Mouse (Mus musculus) neural tube, embryonic 14.5 days (tissue): ENCODE measurements around the gene Fbn1. TPM values are rescaled to one million over a fixed set of nuclear protein-coding genes. Genes with fewer than 3 reads are reported as not detected.

ENCODE experiments used
- ATAC-seq: fragments of 200-750 bp; cut with Nextera tagmentation; 2 replicates; pipeline ENCODE4 v1.8.0; 2017; ENCODE audit warnings: low read depth, mild to moderate bottlenecking, moderate TSS enrichment, moderate library complexity
- H3K27ac ChIP-seq: fragments of 300-500 bp; sonication (generic); 2 replicates; pipeline ENCODE4 v1.5.1; 2014; ENCODE audit warnings: low read depth, mild to moderate bottlenecking, control low read depth, low read length, moderate library complexity, mixed read lengths
- H3K27me3 ChIP-seq: fragments of 300-500 bp; sonication (generic); 2 replicates; pipeline ENCODE4 v1.6.1; 2014; ENCODE audit warnings: low read length; ENCODE audit not compliant: control insufficient read depth, insufficient read depth
- H3K36me3 ChIP-seq: fragments of 300-500 bp; sonication (generic); 2 replicates; pipeline ENCODE4 v1.6.1; 2014; ENCODE audit warnings: low read length, mixed read lengths; ENCODE audit not compliant: control insufficient read depth, insufficient read depth
- H3K4me1 ChIP-seq: fragments of 300-500 bp; sonication (generic); 2 replicates; pipeline ENCODE4 v1.6.1; 2014; ENCODE audit warnings: low read length; ENCODE audit not compliant: control insufficient read depth, insufficient read depth
- H3K4me2 ChIP-seq: fragments of 300-500 bp; sonication (generic); 2 replicates; pipeline ENCODE4 v1.6.1; 2014; ENCODE audit warnings: mild to moderate bottlenecking, low read depth, low read length, control low read depth
- H3K4me3 ChIP-seq: fragments of 300-500 bp; sonication (generic); 2 replicates; pipeline ENCODE4 v1.5.1; 2014; ENCODE audit warnings: low read depth, low read length, control low read depth, mixed read lengths
- H3K9ac ChIP-seq: fragments of 300-500 bp; sonication (generic); replicated peaks from 2 replicates; pipeline ENCODE4 v1.6.1; 2014; ENCODE audit warnings: low read depth, mild to moderate bottlenecking, control low read depth, low read length, mixed read lengths
- H3K9me3 ChIP-seq: fragments of 300-500 bp; sonication (generic); 2 replicates; pipeline ENCODE4 v1.6.1; 2016; ENCODE audit warnings: low read length; ENCODE audit not compliant: control insufficient read depth
- WGBS: fragments of 180-500 bp; shearing (Covaris S2); extraction: QIAGEN DNeasy Blood & Tissue Kit; methylation state at CpG from one replicate; pipeline ENCODE4 v1.1.7; 2014; 5-methylcytosine and 5-hydroxymethylcytosine counted together
- polyA plus RNA-seq: library from polyadenylated mRNA; unstranded; fragments of >200 nt; fragmentation: Nextera tagmentation; extraction: Ambion mirVana; gene quantifications from 2 replicates; pipeline ENCODE4 v1.2.1, GENCODE M21; 2014

Fbn1 gene
- polyA plus RNA-seq, 1 experiment from 2014 or later: 1.8 TPM

DNA sequence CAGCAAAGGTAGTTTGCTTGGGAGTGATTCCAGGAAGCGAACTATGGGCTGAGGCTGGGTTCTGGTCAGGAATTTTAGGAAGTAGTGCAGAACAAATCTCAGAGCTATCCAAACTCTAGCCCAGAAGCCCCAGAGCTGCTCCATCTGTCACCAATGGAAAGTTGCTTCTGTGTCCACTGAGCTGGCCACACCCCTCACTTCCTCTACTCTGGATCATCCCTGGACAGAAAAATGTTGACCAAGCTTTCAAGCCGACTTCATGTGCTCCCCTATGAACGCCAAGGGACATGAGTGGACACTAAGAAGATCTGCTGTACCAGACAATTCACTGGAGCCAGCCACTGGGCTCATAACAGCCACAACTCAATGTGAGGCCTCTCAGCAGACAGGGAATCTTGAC lies 31.6 kb downstream of the Fbn1 start:
- no peak for ATAC-seq
- Histone ChIP-seq H3K4me1 (no peaks in the 10 kb centered on the region), H3K4me3 (no peak overlapping the region), H3K27me3 (no peaks in the 10 kb centered on the region), H3K36me3 (no peaks in the 10 kb centered on the region), H3K9ac (no peak overlapping the region), H3K4me2 (no peak overlapping the region), H3K9me3 (no peaks in the 10 kb centered on the region), H3K27ac (no peak overlapping the region)
- 91% methylated on average over 3 of the region's 3 CpGs for WGBS

DNA sequence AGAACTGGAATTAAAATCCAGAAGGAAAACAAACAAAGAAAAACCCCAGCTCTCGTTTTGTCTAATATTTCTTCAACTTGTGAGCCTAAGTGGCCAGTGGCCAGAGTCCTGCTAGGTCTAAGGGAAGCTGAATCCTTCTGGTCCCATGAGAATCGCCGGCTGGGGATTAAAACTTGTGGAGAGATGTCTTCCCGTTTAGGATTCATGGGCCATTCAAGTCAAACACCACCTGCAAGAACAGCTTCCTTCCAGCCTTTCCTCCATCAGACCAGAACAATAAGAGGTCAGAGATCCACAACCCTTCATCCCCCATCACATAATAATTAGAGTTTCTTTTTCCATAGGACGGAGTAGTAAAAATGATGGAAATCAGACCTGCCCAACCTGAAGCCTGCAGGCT lies 33.1 kb downstream of the Fbn1 start:
- H3K4me2 ChIP-seq: no peak overlapping the region
- no peak overlapping the region for H3K4me3 ChIP-seq
- H3K9me3 ChIP-seq: no peaks in the 10 kb centered on the region
- H3K27me3 ChIP-seq: no peaks in the 10 kb centered on the region
- H3K4me1 ChIP-seq: no peaks in the 10 kb centered on the region
- no peak overlapping the region for H3K27ac ChIP-seq
- no peak overlapping the region for H3K9ac ChIP-seq
- ATAC-seq: no peak
- 81% methylated on average over 5 of the region's 5 CpGs for WGBS
- H3K36me3 ChIP-seq: no peaks in the 10 kb centered on the region

- Histone ChIP-seq H3K36me3 (no peaks in the 10 kb centered on the region), H3K9ac (no peak overlapping the region), H3K9me3 (no peaks in the 10 kb centered on the region), H3K27ac (no peak overlapping the region), H3K4me2 (no peak overlapping the region), H3K27me3 (no peaks in the 10 kb centered on the region), H3K4me1 (no peaks in the 10 kb centered on the region), H3K4me3 (no peak overlapping the region)
- no peak for ATAC-seq
- 86% methylated on average over 2 of the region's 2 CpGs for WGBS
Measured at GRCm38 (mm10) chr2:125473228-125473627, 34.6 kb downstream of the Fbn1 start.

DNA sequence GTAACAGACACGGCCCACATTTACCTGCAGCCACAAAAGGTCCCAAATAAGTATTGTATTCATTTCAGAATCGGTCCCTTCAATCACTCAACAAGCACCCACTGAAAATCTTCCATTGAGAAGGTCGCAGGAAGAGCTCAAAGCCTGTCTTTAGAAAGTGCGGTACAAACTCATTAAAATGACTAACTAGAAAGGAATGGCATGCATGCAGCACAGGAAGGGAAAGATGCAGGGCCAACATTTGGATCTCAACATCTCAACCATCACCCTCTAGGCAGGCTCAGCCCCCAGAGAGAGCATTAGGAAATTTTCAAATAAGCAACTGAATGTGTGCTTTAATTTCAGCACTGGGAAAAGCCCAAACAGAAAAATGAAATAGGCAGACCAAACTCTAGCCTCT lies 36.1 kb downstream of the Fbn1 start:
- Histone ChIP-seq H3K27ac (no peak overlapping the region), H3K4me1 (no peaks in the 10 kb centered on the region), H3K9ac (no peak overlapping the region), H3K9me3 (no peaks in the 10 kb centered on the region), H3K4me3 (no peak overlapping the region), H3K4me2 (no peak overlapping the region), H3K27me3 (no peaks in the 10 kb centered on the region), H3K36me3 (no peaks in the 10 kb centered on the region)
- no peak for ATAC-seq
- WGBS: 92% methylated on average over 4 of the region's 4 CpGs

GRCm38 (mm10) chr2:125470553-125471295 lies 37.1 kb downstream of the Fbn1 start:
- H3K36me3 ChIP-seq: no peaks in the 10 kb centered on the region

DNA sequence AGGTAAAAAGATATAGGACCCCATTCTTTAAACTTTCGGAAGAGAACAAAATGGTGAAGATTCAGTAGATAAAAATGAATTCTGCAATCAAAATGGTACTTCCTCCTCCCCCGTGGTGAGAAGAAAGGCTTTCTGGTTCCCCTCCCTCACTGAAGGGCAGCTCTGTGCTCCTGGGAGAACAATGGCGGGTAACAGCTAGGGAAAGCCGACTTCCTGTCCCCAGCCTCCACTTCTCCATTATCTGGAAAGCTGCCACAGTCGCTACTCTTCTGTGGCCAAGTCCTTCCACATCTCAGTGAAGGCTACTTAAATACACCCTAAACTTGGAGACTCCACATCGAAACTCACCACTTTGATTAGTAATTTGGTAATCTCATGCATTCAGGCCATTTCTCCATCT lies 43.8 kb downstream of the Fbn1 start:
- Histone ChIP-seq H3K36me3 (no peaks in the 10 kb centered on the region), H3K9ac (no peak overlapping the region), H3K27ac (no peak overlapping the region), H3K4me1 (no peaks in the 10 kb centered on the region), H3K4me3 (no peak overlapping the region), H3K9me3 (no peaks in the 10 kb centered on the region), H3K27me3 (no peaks in the 10 kb centered on the region), H3K4me2 (no peak overlapping the region)
- 83% methylated on average over 6 of the region's 6 CpGs for WGBS
- ATAC-seq: no peak

More at GRCm38 (mm10) chr2:125470553-125471295, 37.1 kb downstream of the Fbn1 start:
- Histone ChIP-seq H3K4me3 (no peak overlapping the region), H3K4me2 (no peak overlapping the region), H3K9me3 (no peaks in the 10 kb centered on the region), H3K27ac (no peak overlapping the region), H3K9ac (no peak overlapping the region), H3K4me1 (no peaks in the 10 kb centered on the region), H3K27me3 (no peaks in the 10 kb centered on the region)
- 72% methylated on average over 8 of the region's 8 CpGs for WGBS
- ATAC-seq: no peak

DNA sequence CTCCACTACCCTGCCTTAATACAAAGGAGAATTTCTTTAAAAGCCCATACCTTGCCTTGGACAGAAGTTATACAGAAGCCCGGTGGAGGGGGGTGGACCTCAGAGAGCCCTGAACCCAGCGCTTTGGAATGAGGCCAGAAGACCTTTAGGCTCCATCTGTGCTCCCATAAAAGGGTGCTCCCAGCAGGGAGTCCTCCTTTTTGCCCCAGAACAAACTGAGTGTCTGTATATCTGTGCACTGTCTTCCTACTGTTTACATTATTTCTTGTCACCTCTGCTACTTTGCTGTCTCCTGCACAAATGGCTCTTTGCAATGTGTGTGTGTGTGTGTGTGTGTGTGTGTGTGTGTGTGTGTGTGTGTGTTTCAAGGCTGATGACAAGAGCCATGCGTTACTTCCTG lies 48.7 kb downstream of the Fbn1 start:
- Histone ChIP-seq H3K27me3 (no peaks in the 10 kb centered on the region), H3K4me3 (no peak overlapping the region), H3K4me2 (no peak overlapping the region), H3K9me3 (no peaks in the 10 kb centered on the region), H3K9ac (no peak overlapping the region), H3K4me1 (no peaks in the 10 kb centered on the region), H3K36me3 (no peaks in the 10 kb centered on the region), H3K27ac (no peak overlapping the region)
- WGBS: 82% methylated on average over 3 of the region's 3 CpGs
- ATAC-seq: no peak

GRCm38 (mm10) chr2:125456059-125456789 lies 51.6 kb downstream of the Fbn1 start:
- no peaks in the 10 kb centered on the region for H3K9me3 ChIP-seq
- no peaks in the 10 kb centered on the region for H3K4me1 ChIP-seq
- H3K27me3 ChIP-seq: no peaks in the 10 kb centered on the region
- H3K9ac ChIP-seq: no peak overlapping the region
- H3K4me3 ChIP-seq: no peak overlapping the region
- 86% methylated on average over 15 of the region's 15 CpGs for whole genome bisulfite sequencing
- no peaks in the 10 kb centered on the region for H3K36me3 ChIP-seq
- no peak overlapping the region for H3K4me2 ChIP-seq
- H3K27ac ChIP-seq: no peak overlapping the region
- no peak for ATAC-seq

DNA sequence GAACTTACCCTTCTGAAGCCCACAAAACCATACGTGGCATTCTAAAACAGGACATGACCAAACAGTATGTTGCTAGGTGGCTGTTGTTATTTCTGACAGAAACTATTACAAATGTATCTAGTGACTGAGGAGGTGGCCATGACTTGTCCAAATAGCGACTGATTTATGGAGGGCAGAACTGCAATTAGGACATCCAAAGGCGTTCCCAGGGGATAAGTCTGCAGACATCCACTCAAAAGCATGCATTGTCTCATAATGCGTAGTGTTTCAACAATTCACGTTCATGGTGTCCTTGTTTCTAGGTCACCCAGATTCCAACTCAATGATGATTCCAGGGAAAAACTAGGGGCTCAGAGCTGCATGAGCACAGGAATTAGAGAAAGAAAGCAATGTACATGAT lies 53.0 kb downstream of the Fbn1 start:
- no peaks in the 10 kb centered on the region for H3K36me3 ChIP-seq
- no peak overlapping the region for H3K9ac ChIP-seq
- ATAC-seq: no peak
- no peak overlapping the region for H3K4me2 ChIP-seq
- H3K27me3 ChIP-seq: no peaks in the 10 kb centered on the region
- H3K4me1 ChIP-seq: no peaks in the 10 kb centered on the region
- 63% methylated on average over 5 of the region's 5 CpGs for WGBS
- no peak overlapping the region for H3K27ac ChIP-seq
- H3K4me3 ChIP-seq: no peak overlapping the region
- H3K9me3 ChIP-seq: no peaks in the 10 kb centered on the region
